Mouse (Mus musculus): ENCODE measurements around the gene Acan. TPM values are rescaled to one million over a fixed set of nuclear protein-coding genes. Genes with fewer than 3 reads are reported as not detected.
A peak's percentile ranks its signal among the peaks of the same experiment; 100 is the strongest.

Gene Acan
- polyA plus RNA-seq, 1 experiment from 2014 or later, result 0.24 TPM

DNA sequence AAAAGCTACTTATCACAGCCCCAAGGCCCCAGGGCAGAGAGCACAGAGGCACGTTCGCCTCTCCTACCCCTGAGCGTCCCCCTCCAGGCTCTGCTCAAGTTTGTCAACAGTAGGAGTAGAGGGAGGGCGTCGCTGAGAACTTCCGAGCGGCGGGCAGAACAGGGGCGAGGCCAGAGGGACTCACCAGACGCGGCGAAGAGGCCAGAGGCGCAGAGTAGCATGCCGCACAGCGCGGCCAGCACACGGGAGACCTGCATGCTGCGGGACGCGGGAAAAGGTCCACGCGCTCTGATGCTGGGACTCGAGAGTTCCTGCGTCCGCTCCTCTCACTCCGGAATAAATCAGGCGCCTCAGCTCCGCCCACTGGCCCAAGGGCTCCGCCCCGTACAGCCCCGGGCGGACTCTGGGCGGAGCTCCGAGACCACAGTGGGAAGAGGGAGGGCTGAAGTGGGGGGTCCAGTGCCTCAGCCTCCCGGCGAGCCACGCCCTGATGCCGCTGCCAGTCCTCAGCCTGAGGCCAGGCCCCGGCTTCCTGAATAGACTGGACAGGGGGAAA, 95.5 kb downstream of the Acan start, which contains the start of gene Mfge8:
TSS of gene Mfge8 (minus strand) at position 350 of the 556 bp plus-strand sequence.
- Histone ChIP-seq H3K27me3 (ENCODE audit: control insufficient read depth, insufficient read depth, low read depth, low read length) (peaks cover 3% of the 10 kb centered on the region; the same call in 1 of the 2 replicates), H3K4me1 (ENCODE audit: control insufficient read depth, insufficient read depth, low read length) (peaks cover 8% of the 10 kb centered on the region; the same call in 1 of the 2 replicates), H3K4me2 (ENCODE audit: low read length) (peak within 1 kb of the TSS; percentile 96), H3K9me3 (replicated peaks; ENCODE audit: control insufficient read depth, low read length, poor library complexity, severe bottlenecking) (no peaks in the 10 kb centered on the region), H3K9ac (ENCODE audit: low read depth, low read length) (peak within 1 kb of the TSS; percentile 64), H3K36me3 (ENCODE audit: control insufficient read depth, insufficient read depth, low read length) (no peaks in the 10 kb centered on the region), H3K4me3 (ENCODE audit: low read depth, low read length) (peak within 1 kb of the TSS; percentile 56), H3K27ac (ENCODE audit: low read length) (0 out of 2 replicates have a peak within 1 kb of the TSS, but pooled peaks have one; percentile 28)
- under 1% methylated on average over 39 of the region's 39 CpGs for WGBS
- peak; percentile 85 for ATAC-seq

DNA sequence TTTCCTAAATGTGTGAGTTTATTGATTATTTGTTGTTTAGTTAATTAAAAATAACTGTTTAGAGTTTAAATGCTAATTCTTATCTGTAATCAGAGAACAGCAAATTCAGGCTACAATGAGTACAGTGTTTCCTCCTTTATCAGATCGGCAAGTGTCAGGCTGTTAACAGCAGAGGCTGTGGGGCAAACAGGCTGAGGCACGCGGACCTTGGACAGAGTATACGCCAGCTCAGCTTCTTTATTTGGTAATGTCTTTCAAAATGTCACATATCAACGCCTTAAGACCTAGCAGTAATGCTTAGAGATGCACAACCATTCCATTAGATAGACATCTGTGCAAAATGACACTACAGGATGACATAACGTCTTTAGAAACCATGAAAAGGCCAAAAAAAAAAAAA, 96.2 kb downstream of the Acan start:
- Histone ChIP-seq H3K9me3 (replicated peaks; ENCODE audit: control insufficient read depth, low read length, poor library complexity, severe bottlenecking) (no peaks in the 10 kb centered on the region), H3K4me1 (ENCODE audit: control insufficient read depth, insufficient read depth, low read length) (peaks cover 8% of the 10 kb centered on the region; the same call in 1 of the 2 replicates), H3K36me3 (ENCODE audit: control insufficient read depth, insufficient read depth, low read length) (no peaks in the 10 kb centered on the region), H3K4me3 (ENCODE audit: low read depth, low read length) (no peak overlapping the region), H3K27me3 (ENCODE audit: control insufficient read depth, insufficient read depth, low read depth, low read length) (peaks cover 3% of the 10 kb centered on the region; the same call in 1 of the 2 replicates), H3K4me2 (ENCODE audit: low read length) (peak overlapping the region; percentile 96), H3K9ac (ENCODE audit: low read depth, low read length) (no peak overlapping the region), H3K27ac (ENCODE audit: low read length) (no peak overlapping the region)
- ATAC-seq, result no peak
- WGBS, result 73% methylated on average over 6 of the region's 6 CpGs

DNA sequence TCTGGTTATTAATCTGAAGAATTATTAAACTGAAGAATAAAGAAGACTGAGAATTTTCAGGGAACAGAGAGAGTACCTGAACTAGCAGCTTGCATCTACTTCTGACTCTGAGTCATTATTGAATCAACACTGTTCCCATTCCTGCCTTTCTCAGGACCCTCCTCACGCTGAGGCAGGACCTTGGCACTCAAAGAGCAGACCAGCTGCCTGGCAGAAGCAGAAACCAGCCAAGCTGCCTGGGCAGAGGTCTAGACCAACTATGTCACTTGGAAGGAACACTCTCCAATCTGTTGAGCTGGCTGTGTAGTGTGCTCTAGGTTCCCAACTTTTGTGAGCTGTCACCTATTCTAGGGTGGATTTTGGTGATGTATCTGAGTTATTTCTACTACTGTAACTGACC, 106.1 kb downstream of the Acan start:
- Histone ChIP-seq H3K4me3 (ENCODE audit: low read depth, low read length) (no peak overlapping the region), H3K4me1 (ENCODE audit: control insufficient read depth, insufficient read depth, low read length) (no peaks in the 10 kb centered on the region), H3K9me3 (replicated peaks; ENCODE audit: control insufficient read depth, low read length, poor library complexity, severe bottlenecking) (no peaks in the 10 kb centered on the region), H3K27me3 (ENCODE audit: control insufficient read depth, insufficient read depth, low read depth, low read length) (no peaks in the 10 kb centered on the region), H3K4me2 (ENCODE audit: low read length) (no peak overlapping the region), H3K36me3 (ENCODE audit: control insufficient read depth, insufficient read depth, low read length) (no peaks in the 10 kb centered on the region), H3K9ac (ENCODE audit: low read depth, low read length) (no peak overlapping the region), H3K27ac (ENCODE audit: low read length) (no peak overlapping the region)
- WGBS, result 80% methylated on average over 1 of the region's 1 CpGs
- no peak for ATAC-seq

Other genes with a start within 250 kb of the Acan start
- 14.0 and 14.1 TPM in 2 replicates for gene Det1, start 206.2 kb upstream of the Acan start, polyA plus RNA-seq (2015; fragmentation: Nextera tagmentation; extraction: Ambion mirVana)
- gene Aen, start 157.6 kb upstream of the Acan start, polyA plus RNA-seq (2015; fragmentation: Nextera tagmentation; extraction: Ambion mirVana), result 48.5 and 54.0 TPM in 2 replicates
- 1.1 and 2.7 TPM in 2 replicates for gene Isg20, start 140.1 kb upstream of the Acan start, polyA plus RNA-seq (2015; fragmentation: Nextera tagmentation; extraction: Ambion mirVana)
- 1.3 and 2.3 TPM in 2 replicates for gene Hapln3, start 77.5 kb downstream of the Acan start, polyA plus RNA-seq (2015; fragmentation: Nextera tagmentation; extraction: Ambion mirVana)
- 132 and 236 TPM in 2 replicates for gene Mfge8, start 95.6 kb downstream of the Acan start, polyA plus RNA-seq (2015; fragmentation: Nextera tagmentation; extraction: Ambion mirVana)
- 18.7 and 19.3 TPM in 2 replicates for gene Abhd2, start 219.7 kb downstream of the Acan start, polyA plus RNA-seq (2015; fragmentation: Nextera tagmentation; extraction: Ambion mirVana)